Mouse (Mus musculus) heart, adult 2 months (tissue): ENCODE results near the gene Ano10. TPM values are rescaled to one million over a fixed set of nuclear protein-coding genes. Genes with fewer than 3 reads are reported as not detected.

ENCODE experiments used
- DNase-seq, 2 experiments: peaks; one replicate each; pipeline ENCODE4 v3.0.0; 2021
- H3K27ac ChIP-seq: fragments of 200-600 bp; 2 replicates; pipeline ENCODE4 v1.8.1; 2022
- H3K27me3 ChIP-seq: fragments of 200-500 bp; 2 replicates; pipeline ENCODE4 v1.6.1; 2012; ENCODE audit warnings: mild to moderate bottlenecking, low read length, inconsistent platforms, mixed read lengths; ENCODE audit not compliant: control insufficient read depth, insufficient read depth
- H3K36me3 ChIP-seq: fragments of 200-500 bp; 2 replicates; pipeline ENCODE4 v1.6.1; 2012; ENCODE audit warnings: low read length, inconsistent platforms; ENCODE audit not compliant: control insufficient read depth, insufficient read depth
- H3K4me1 ChIP-seq: fragments of 200-500 bp; 2 replicates; pipeline ENCODE4 v1.6.1; 2011; ENCODE audit warnings: low read length; ENCODE audit not compliant: control insufficient read depth, insufficient read depth
- H3K4me3 ChIP-seq: fragments of 200-600 bp; 2 replicates; pipeline ENCODE4 v1.8.1; 2022
- H3K79me2 ChIP-seq: fragments of 200-500 bp; replicated peaks from 2 replicates; pipeline ENCODE4 v1.6.1; 2012; ENCODE audit warnings: mild to moderate bottlenecking, inconsistent platforms, low read length, moderate library complexity, mixed read lengths; ENCODE audit not compliant: control insufficient read depth, insufficient read depth
- H3K9ac ChIP-seq: fragments of 200-500 bp; 2 replicates; pipeline ENCODE4 v1.6.1; 2012; ENCODE audit warnings: low read depth, mild to moderate bottlenecking, control low read depth, inconsistent platforms, low read length, mixed read lengths
- CTCF ChIP-seq: fragments of 200-600 bp; IDR thresholded peaks from 2 replicates; pipeline ENCODE4 v1.8.1; 2022; ENCODE audit warnings: antibody characterized with exemption, mild to moderate bottlenecking, moderate library complexity
- EP300 ChIP-seq: fragments of 200-500 bp; IDR thresholded peaks from 2 replicates; pipeline ENCODE4 v1.6.1; 2011; ENCODE audit warnings: low read depth, low read length, control low read depth; ENCODE audit not compliant: insufficient read depth
- POLR2A ChIP-seq: fragments of 200-500 bp; IDR thresholded peaks from 2 replicates; pipeline ENCODE4 v1.6.1; 2011; ENCODE audit warnings: mild to moderate bottlenecking, low read depth, low read length, control low read depth; ENCODE audit not compliant: insufficient read depth
- WGBS: fragments of 180-500 bp; shearing (Covaris S2); methylation state at CpG from one replicate; pipeline ENCODE4 v1.1.7; 2018; 5-methylcytosine and 5-hydroxymethylcytosine counted together
- intact Hi-C: fragments of 180-260 bp; cut with DNase I; formaldehyde crosslinking; loops from one replicate; pipeline ENCODE4 v1.15.1; 2025
- polyA plus RNA-seq: library from polyadenylated mRNA; depleted of rRNA; stranded (reverse); fragments of >200 nt; gene quantifications from 2 replicates; pipeline ENCODE4 v1.2.3, GENCODE M21; 2012
- total RNA-seq, 2 experiments: library from RNA; stranded (reverse); gene quantifications; 2 replicates each; pipeline ENCODE4 v1.2.3; 2021

Gene Ano10
- total and polyA plus RNA-seq, 3 experiments = 167 to 214 (median 180) TPM

DNA sequence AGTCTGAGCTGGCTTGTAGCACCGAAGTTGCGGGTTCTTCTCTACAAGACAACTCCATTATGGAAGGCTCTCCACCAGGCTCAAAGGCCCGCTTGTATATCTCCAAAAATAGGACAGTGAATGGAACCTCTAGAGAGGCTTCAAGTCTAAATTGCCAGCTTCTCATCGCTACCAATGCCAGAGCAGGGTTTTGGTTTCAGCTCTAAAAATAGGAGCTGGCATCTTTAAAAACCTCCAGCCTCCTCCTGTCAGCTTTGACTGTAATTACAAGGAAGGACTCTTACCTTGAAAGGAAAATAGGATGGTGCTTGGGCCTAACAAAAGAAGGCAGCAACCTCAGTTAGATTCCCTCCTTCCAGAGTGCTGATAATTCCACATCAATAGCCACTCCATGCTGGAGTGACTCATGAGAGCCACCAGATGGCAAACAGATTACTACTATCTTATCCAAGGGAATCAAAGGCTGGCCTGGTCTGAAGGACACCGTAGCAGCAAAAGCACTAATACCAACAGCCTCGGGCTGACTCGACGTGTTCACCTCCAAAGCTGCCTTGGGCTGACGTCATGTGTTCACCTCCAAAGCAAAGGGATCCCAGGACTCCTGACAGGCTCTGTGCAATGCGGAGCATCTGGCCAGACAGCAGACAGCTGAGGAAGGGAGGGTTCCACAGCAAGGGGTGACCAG, 28.6 kb downstream of the Ano10 start:
- TF ChIP-seq EP300 (no peak), CTCF (0 out of 2 replicates have a peak, but pooled peaks have one; percentile 5)
- Histone ChIP-seq H3K4me1 (no peaks in the 10 kb centered on the region), H3K27me3 (no peaks in the 10 kb centered on the region), H3K79me2 (no peaks in the 10 kb centered on the region), H3K36me3 (no peaks in the 10 kb centered on the region), H3K27ac (no peak overlapping the region), H3K4me3 (no peak overlapping the region), H3K9ac (no peak overlapping the region)
- intact Hi-C loops = no loop called here
- WGBS = 61% methylated on average over 10 of the region's 10 CpGs
- no peak for DNase-seq

DNA sequence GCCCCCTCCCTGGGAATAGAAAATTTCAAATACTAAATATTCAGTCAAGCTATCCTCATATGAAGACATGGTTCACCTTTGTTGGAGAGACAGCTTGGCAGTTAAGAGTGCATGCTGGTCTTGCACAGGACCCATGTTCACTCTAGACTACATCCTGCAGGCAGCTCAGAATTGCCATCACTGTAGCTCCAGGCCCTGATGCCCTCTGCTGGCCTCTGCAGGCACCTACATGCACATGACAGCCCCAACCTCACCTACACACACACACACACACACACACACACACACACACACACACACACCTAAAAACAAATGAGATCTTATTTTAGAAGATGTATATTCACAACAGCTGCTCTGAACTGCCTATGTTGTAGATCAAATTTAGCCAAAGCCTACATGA, 31.1 kb downstream of the Ano10 start:
- TF ChIP-seq CTCF (peak; percentile 35), EP300 (no peak)
- intact Hi-C loops = no loop called here
- H3K27me3 ChIP-seq = no peaks in the 10 kb centered on the region
- no peak overlapping the region for H3K9ac ChIP-seq
- H3K36me3 ChIP-seq = no peaks in the 10 kb centered on the region
- H3K4me1 ChIP-seq = no peaks in the 10 kb centered on the region
- no peak for DNase-seq
- H3K79me2 ChIP-seq = no peaks in the 10 kb centered on the region
- H3K4me3 ChIP-seq = no peak overlapping the region
- no peak overlapping the region for H3K27ac ChIP-seq

DNA sequence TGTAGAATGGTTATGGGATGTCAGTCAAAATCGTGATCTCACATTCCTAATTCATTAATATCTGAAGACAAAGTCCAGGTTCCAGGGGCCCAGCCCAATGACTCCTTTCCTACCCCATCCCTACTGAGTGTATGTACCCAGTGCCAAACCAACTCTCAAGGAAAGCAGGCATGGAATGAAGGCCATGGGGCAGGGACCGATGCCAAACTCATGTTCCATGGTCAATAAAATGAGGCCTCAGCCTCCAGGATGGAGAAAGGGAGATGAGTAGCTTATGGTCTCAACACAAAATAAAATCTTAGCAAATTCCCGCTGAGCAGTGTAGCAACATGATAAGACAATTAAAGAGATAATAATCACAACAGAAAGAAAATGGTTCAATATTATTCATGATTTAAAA, 39.8 kb downstream of the Ano10 start:
- H3K9ac ChIP-seq = no peak overlapping the region
- intact Hi-C loops = no loop called here
- no peaks in the 10 kb centered on the region for H3K4me1 ChIP-seq
- 91% methylated on average over 3 of the region's 3 CpGs for WGBS
- no peak overlapping the region for H3K4me3 ChIP-seq
- no peak for DNase-seq
- H3K27me3 ChIP-seq = no peaks in the 10 kb centered on the region
- H3K36me3 ChIP-seq = no peaks in the 10 kb centered on the region
- no peaks in the 10 kb centered on the region for H3K79me2 ChIP-seq
- H3K27ac ChIP-seq = no peak overlapping the region
- TF ChIP-seq POLR2A (no peak), CTCF (no peak), EP300 (no peak)

DNA sequence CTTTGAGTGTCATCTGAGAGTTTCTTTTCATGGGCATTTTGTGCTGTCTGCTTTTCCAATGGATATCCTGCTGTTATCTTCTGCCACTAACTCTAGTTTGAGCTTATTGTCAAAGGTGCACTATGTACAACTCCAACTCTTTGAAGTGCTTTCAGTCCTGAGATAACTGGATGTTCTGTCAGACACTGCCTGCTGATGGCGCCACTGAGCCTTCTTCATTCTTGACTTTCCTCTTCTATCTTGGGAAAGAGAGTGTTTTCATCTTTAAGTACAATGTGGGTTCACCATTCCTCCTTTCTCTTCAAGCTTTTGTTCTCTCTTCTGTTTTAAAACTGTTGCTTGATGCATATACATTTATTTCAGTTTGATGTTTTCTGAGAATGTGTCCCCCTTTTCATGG, 42.1 kb downstream of the Ano10 start:
- WGBS = 81% methylated on average over 1 of the region's 1 CpGs
- H3K27ac ChIP-seq = no peak overlapping the region
- no peaks in the 10 kb centered on the region for H3K27me3 ChIP-seq
- H3K4me3 ChIP-seq = no peak overlapping the region
- no peak for TF ChIP-seq POLR2A
- no peak for TF ChIP-seq EP300
- peak; percentile 35; the same call in 1 of the 2 replicates for TF ChIP-seq CTCF
- H3K36me3 ChIP-seq = no peaks in the 10 kb centered on the region
- no peaks in the 10 kb centered on the region for H3K79me2 ChIP-seq
- H3K4me1 ChIP-seq = no peaks in the 10 kb centered on the region
- DNase-seq = no peak
- intact Hi-C loops = no loop called here
- H3K9ac ChIP-seq = no peak overlapping the region

DNA sequence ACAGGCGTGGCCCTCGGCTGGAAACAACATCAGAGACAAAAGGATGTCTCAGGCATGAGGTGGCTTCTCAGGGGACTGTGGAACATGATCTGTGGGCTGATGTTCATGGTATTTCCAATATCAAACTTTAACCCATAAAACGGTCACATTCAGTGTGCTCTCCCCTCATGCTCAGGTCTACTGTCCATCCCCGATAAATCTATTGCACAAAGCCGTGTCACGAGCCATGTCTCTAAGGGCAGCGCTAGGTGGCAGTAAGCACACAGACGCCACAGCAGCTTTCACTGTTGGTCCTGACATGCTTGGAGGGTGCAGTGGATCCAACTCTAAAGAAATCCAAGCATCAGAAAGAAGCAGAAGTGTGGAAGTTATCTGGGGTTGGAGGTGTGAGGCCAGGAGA, 46.1 kb downstream of the Ano10 start:
- H3K27ac ChIP-seq = no peak overlapping the region
- H3K4me3 ChIP-seq = no peak overlapping the region
- WGBS = 41% methylated on average over 8 of the region's 8 CpGs
- TF ChIP-seq EP300 (peak; percentile 84; the same call in 1 of the 2 replicates), POLR2A (no peak), CTCF (peak; percentile 65)
- H3K4me1 ChIP-seq = no peaks in the 10 kb centered on the region
- no peaks in the 10 kb centered on the region for H3K36me3 ChIP-seq
- peak; percentile 37 to 41 for DNase-seq
- no peak overlapping the region for H3K9ac ChIP-seq
- intact Hi-C loops = loop anchor here (5.0 kb wide), 3 partner anchors 44 to 301 kb away; partner anchors contain the start of genes Abhd5 and Ano10
- no peaks in the 10 kb centered on the region for H3K27me3 ChIP-seq
- no peaks in the 10 kb centered on the region for H3K79me2 ChIP-seq

DNA sequence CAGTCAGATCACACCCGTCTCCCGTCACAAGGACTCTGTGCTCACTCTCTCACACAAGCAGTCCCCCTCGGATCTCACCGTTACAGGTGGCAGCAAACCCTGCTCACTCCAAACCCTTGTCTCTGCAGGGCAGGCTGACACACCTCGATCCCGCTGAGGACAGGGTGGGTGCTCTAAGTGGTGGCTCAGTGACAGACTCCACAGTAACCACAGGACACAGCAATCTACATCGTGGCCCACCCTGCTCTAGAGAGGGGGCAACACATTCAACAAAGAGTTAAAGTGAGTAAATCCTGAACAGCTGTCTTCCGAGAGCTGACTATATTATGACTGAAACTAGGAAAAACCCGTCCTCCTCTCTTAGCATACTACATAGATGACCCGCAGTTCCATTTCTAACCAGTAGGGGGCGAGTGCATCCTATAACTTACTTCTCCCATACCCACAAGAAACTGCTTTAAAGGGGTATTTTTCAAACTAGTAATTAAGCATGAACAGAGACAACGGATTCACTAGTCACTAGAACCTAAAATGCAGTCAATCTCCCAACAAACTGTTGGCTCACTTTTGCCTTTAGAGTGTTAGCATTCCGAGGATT, 46.7 kb downstream of the Ano10 start:
- WGBS = 46% methylated on average over 13 of the region's 13 CpGs
- Histone ChIP-seq H3K4me1 (no peaks in the 10 kb centered on the region), H3K27me3 (no peaks in the 10 kb centered on the region), H3K36me3 (no peaks in the 10 kb centered on the region), H3K4me3 (no peak overlapping the region), H3K27ac (no peak overlapping the region), H3K79me2 (no peaks in the 10 kb centered on the region), H3K9ac (no peak overlapping the region)
- intact Hi-C loops = loop anchor here (1.0 to 5.0 kb wide), 4 partner anchors 45 to 300 kb away; partner anchors contain the start of genes Abhd5 and Ano10
- DNase-seq = peak; percentile 52 to 66
- TF ChIP-seq CTCF (peak; percentile 92), EP300 (no peak), POLR2A (no peak)
